ENCODE assay signal across 13 mouse cellular contexts in genomic region chr12:34231621-34232150, GRCm38 (mm10).
DNase-seq lines count a peak whose midpoint lies in the region; ATAC-seq lines count a peak whose summit lies in the region.
"Had no signal": no experiment of that assay in that cellular context is flagged by ENCODE, and none has a peak within 500 bp of the region (broad histone marks: within the 10 kb centered on the region; RNA-seq: fewer than 3 reads in every experiment).

No protein-coding gene starts in this region.

- no peaks in the 10 kb centered on the region for H3K4me1 ChIP-seq in midbrain, embryonic 15.5 days

- no peak for ATAC-seq in midbrain, embryonic 15.5 days (replicated peaks)
- ATAC-seq: intestine, postnatal 0 days had no signal

- no peak overlapping the region for H3K9ac ChIP-seq in midbrain, embryonic 15.5 days

- no peak overlapping the region for H3K4me3 ChIP-seq in midbrain, embryonic 15.5 days

- H3K27me3 ChIP-seq in midbrain, embryonic 15.5 days (replicated peaks): no peaks in the 10 kb centered on the region

- H3K27ac ChIP-seq in midbrain, embryonic 15.5 days: no peak overlapping the region

- 86% methylated on average over 4 of the region's 4 CpGs for WGBS in midbrain, embryonic 15.5 days

- H3K9me3 ChIP-seq in midbrain, embryonic 15.5 days: no peaks in the 10 kb centered on the region

- DNase-seq in cerebellum, postnatal 14 days: peak; percentile 3 to 8
- DNase-seq in cerebellum, adult 9-10 months: no peak
- peak; percentile 35 for DNase-seq in left cerebral cortex, postnatal 4 days
- DNase-seq in left cerebral cortex, postnatal 36 days (ENCODE audit: low spot score in 2 of 2): no peak
- peak; percentile 8 for DNase-seq in brain, embryonic 18.5 days (ENCODE audit: low read depth, low spot score)
- peak; percentile 9 for DNase-seq in layer of hippocampus, adult 9-10 months (ENCODE audit: low spot score)
- no peak for DNase-seq in adrenal gland, adult (ENCODE audit: inconsistent age in 2 of 2, low spot score in 1 of 2)
- DNase-seq: cerebellum, adult 8-10 months; heart, postnatal 36 days; kidney, postnatal 14 days; lung, adult 18-20 months had no signal

- no peaks in the 10 kb centered on the region for H3K36me3 ChIP-seq in midbrain, embryonic 15.5 days (replicated peaks)

- H3K4me2 ChIP-seq in midbrain, embryonic 15.5 days: no peak overlapping the region

- intact Hi-C loops in left cerebral cortex, postnatal 4 days (cut with DNase I): no loop called here
- intact Hi-C loops in left cerebral cortex, postnatal 36 days (cut with DNase I): no loop called here

Comparison
In these comparisons a context has a peak if more than half of its experiments do, and no peak if none do; other contexts are left out.
1. DNase-seq: peak in cerebellum, postnatal 14 days (2 of 2), left cerebral cortex, postnatal 4 days (single experiment), brain, embryonic 18.5 days (single experiment) and layer of hippocampus, adult 9-10 months (single experiment); none in cerebellum, adult 9-10 months (single experiment), left cerebral cortex, postnatal 36 days (0 of 2) and adrenal gland, adult (0 of 2).